Mouse (Mus musculus): ENCODE measurements around the gene Tff3. TPM values are rescaled to one million over a fixed set of nuclear protein-coding genes. Genes with fewer than 3 reads are reported as not detected.

Gene Tff3
- not detected for polyA plus RNA-seq (2014; fragmentation: Illumina TruSeq; extraction: RNeasy Lipid Tissue Mini Kit (QIAGEN cat#74804); ENCODE audit: low read depth, low replicate concordance)

DNA sequence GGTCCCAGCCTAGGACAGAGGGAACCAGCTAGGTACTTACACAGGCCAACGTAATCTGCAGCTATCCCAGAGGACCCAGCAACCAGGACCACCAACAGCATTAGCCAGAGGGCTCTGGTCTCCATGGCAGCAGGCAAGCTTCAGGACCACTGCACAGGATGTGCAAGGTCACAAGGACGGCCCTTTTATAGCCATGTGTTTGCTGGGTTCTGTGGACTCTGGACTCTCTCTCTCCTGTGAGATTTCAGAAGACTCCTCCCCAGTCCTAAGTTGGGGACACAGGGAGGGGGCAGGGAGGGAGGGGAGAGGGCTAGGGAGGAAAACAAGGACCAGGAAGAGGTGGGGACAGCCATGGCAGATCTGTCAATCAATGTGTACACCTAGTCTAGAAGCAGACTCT lies at the start of gene Tff3:
Gene Tff3 (minus strand): TSS at position 195 of the 400 bp plus-strand sequence.

DNA sequence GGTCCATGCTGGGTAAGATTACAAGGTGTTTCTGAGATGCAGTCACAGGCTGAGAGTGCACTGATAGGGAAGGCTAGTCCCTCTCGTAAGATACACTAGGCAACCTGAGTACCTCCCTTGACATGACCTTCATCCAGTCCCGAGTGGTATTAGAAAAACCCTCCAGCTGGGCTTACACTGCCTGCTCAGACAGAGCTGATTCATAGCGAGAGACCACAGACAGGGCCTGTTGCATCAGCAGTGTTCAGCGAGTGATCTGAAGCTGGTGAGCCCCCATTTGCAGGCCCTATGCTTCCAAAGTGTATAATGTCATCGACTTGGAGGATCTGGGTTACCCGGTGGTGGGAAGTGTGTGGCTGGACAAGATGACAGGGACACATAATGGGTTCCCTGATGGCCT lies 35.7 kb upstream of the Tff3 start, which contains the start of gene Tff1:
Gene Tff1 (minus strand): TSS at position 151 of the 400 bp plus-strand sequence.

DNA sequence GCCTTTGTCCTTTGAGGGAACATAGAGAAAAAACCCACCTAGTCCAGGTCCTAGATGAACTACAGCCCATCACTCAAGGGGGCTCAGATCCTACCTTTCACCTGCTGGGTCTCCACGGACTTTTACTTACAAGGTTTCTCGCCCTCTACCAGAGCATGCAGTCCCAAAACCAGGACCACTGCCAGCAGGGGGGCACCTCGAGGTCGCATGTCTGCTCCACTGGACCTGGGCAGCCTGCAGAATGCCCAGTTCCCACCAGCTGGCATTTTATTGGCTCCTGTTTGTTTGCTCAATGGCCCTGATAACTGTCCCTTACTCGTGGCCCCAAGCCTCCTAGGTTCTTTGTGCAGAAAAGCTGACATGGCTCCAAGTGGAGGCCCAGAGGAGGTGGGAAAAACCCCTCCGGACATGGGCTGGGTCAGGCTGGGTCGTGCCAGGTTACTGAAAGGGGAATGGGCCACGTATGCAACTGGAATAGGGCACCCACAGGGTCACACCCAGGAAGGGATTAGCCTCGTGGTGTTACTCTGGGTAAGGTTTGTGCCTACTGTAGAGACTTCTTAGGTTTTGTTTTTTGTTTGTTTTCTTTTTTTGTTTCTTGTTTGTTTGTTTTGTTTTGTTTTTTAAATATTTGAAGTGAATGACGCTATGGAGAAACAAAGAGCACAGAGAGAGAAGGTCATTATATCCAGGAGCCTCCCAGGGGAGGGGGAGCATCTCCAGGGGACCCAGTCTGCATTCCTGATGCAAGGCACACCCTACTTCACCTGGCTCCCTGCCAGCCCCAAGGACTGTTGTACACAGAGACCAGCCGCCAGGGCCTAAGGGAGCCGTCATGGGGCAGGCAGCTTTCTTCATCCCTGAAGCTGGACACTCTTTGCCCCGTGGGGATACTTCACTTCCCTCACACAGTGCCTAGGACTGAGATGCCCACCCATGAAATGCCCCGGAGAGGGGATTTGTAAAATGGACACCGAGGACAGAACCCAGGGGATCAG lies 14.9 kb upstream of the Tff3 start, which contains the start of gene Tff2:
Gene Tff2 (minus strand): TSS at position 243 of the 998 bp plus-strand sequence.

Other genes with a start within 250 kb of the Tff3 start
- 0.22 TPM for gene Glp1r, start 227.8 kb downstream of the Tff3 start, polyA plus RNA-seq (2014; fragmentation: Illumina TruSeq; extraction: RNeasy Lipid Tissue Mini Kit (QIAGEN cat#74804); ENCODE audit: low read depth, low replicate concordance)
- gene Umodl1, start 175.0 kb downstream of the Tff3 start, polyA plus RNA-seq (2014; fragmentation: Illumina TruSeq; extraction: RNeasy Lipid Tissue Mini Kit (QIAGEN cat#74804); ENCODE audit: low read depth, low replicate concordance), result 0.14 TPM
- 9.5 TPM for gene Abcg1, start 72.0 kb downstream of the Tff3 start, polyA plus RNA-seq (2014; fragmentation: Illumina TruSeq; extraction: RNeasy Lipid Tissue Mini Kit (QIAGEN cat#74804); ENCODE audit: low read depth, low replicate concordance)
- gene Tff2, start 14.6 kb upstream of the Tff3 start, polyA plus RNA-seq (2014; fragmentation: Illumina TruSeq; extraction: RNeasy Lipid Tissue Mini Kit (QIAGEN cat#74804); ENCODE audit: low read depth, low replicate concordance), result not detected
- gene Tff1, start 35.6 kb upstream of the Tff3 start, polyA plus RNA-seq (2014; fragmentation: Illumina TruSeq; extraction: RNeasy Lipid Tissue Mini Kit (QIAGEN cat#74804); ENCODE audit: low read depth, low replicate concordance), result not detected
- gene Tmprss3, start 69.3 kb upstream of the Tff3 start, polyA plus RNA-seq (2014; fragmentation: Illumina TruSeq; extraction: RNeasy Lipid Tissue Mini Kit (QIAGEN cat#74804); ENCODE audit: low read depth, low replicate concordance), result 0.12 TPM
- gene Ubash3a, start 78.2 kb upstream of the Tff3 start, polyA plus RNA-seq (2014; fragmentation: Illumina TruSeq; extraction: RNeasy Lipid Tissue Mini Kit (QIAGEN cat#74804); ENCODE audit: low read depth, low replicate concordance), result 0.15 TPM
- gene Rsph1, start 147.7 kb upstream of the Tff3 start, polyA plus RNA-seq (2014; fragmentation: Illumina TruSeq; extraction: RNeasy Lipid Tissue Mini Kit (QIAGEN cat#74804); ENCODE audit: low read depth, low replicate concordance), result 41.9 TPM
- 24.3 TPM for gene Slc37a1, start 157.1 kb upstream of the Tff3 start, polyA plus RNA-seq (2014; fragmentation: Illumina TruSeq; extraction: RNeasy Lipid Tissue Mini Kit (QIAGEN cat#74804); ENCODE audit: low read depth, low replicate concordance)